Mouse (Mus musculus) limb, embryonic 13.5 days (tissue): Measurements from ENCODE around the gene Olfr1480. TPM values are rescaled to one million over a fixed set of nuclear protein-coding genes. Genes with fewer than 3 reads are reported as not detected.

Source experiments
- ATAC-seq: fragments of 200-750 bp; cut with Nextera tagmentation; 2 replicates; pipeline ENCODE4 v1.8.0; 2017; ENCODE audit warnings: low read depth, moderate number of reproducible peaks, moderate TSS enrichment; ENCODE audit not compliant: low FRiP score
- H3K27ac ChIP-seq: fragments of 300-500 bp; sonication (generic); 2 replicates; pipeline ENCODE4 v1.5.1; 2015; ENCODE audit warnings: inconsistent platforms, mild to moderate bottlenecking, moderate library complexity
- H3K27me3 ChIP-seq: fragments of 300-500 bp; sonication (generic); 2 replicates; pipeline ENCODE4 v1.6.1; 2015; ENCODE audit warnings: mild to moderate bottlenecking, inconsistent platforms
- H3K36me3 ChIP-seq: fragments of 300-500 bp; sonication (generic); 2 replicates; pipeline ENCODE4 v1.6.1; 2015; ENCODE audit warnings: inconsistent platforms, mild to moderate bottlenecking, moderate library complexity
- H3K4me1 ChIP-seq: fragments of 300-500 bp; sonication (generic); 2 replicates; pipeline ENCODE4 v1.6.1; 2015; ENCODE audit warnings: inconsistent platforms
- H3K4me2 ChIP-seq: fragments of 300-500 bp; sonication (generic); replicated peaks from 2 replicates; pipeline ENCODE4 v1.6.1; 2015; ENCODE audit warnings: inconsistent platforms, mild to moderate bottlenecking, moderate library complexity
- H3K4me3 ChIP-seq: fragments of 300-500 bp; sonication (generic); 2 replicates; pipeline ENCODE4 v1.5.1; 2015; ENCODE audit warnings: moderate library complexity, mild to moderate bottlenecking, inconsistent platforms
- H3K9ac ChIP-seq: fragments of 300-500 bp; sonication (generic); 2 replicates; pipeline ENCODE4 v1.6.1; 2015; ENCODE audit warnings: mild to moderate bottlenecking, inconsistent platforms
- H3K9me3 ChIP-seq: fragments of 300-500 bp; sonication (generic); 2 replicates; pipeline ENCODE4 v1.6.1; 2016; ENCODE audit warnings: inconsistent platforms
- WGBS: fragments of 180-500 bp; shearing (Covaris S2); methylation state at CpG from one replicate; pipeline ENCODE4 v1.1.7; 2015; 5-methylcytosine and 5-hydroxymethylcytosine counted together
- polyA plus RNA-seq: library from polyadenylated mRNA; unstranded; fragments of >200 nt; fragmentation: Nextera tagmentation; extraction: Ambion mirVana; gene quantifications from 2 replicates; pipeline ENCODE4 v1.2.1, GENCODE M21; 2015

The Olfr1480 gene
- not detected in 2 replicates for polyA plus RNA-seq

- Histone ChIP-seq H3K27me3 (no peaks in the 10 kb centered on the region), H3K4me2 (no peak within 1 kb of the TSS), H3K9me3 (peaks cover 9% of the 10 kb centered on the region; the same call in 1 of the 2 replicates), H3K27ac (no peak within 1 kb of the TSS), H3K9ac (no peak within 1 kb of the TSS), H3K36me3 (no peaks in the 10 kb centered on the region), H3K4me3 (no peak within 1 kb of the TSS), H3K4me1 (no peaks in the 10 kb centered on the region)
- no peak for ATAC-seq
- 92% methylated on average over 2 of the region's 2 CpGs for WGBS
Observed at GRCm38 (mm10) chr19:13527613-13528012, at the start of gene Olfr1480. TSS of gene Olfr1480 (plus strand) at chr19:13527913.

GRCm38 (mm10) chr19:13480096-13480495, 47.6 kb upstream of the Olfr1480 start, which contains the start of gene Olfr1475:
TSS of gene Olfr1475 (minus strand) at chr19:13480196.
- H3K27ac ChIP-seq = no peak within 1 kb of the TSS
- H3K36me3 ChIP-seq = no peaks in the 10 kb centered on the region

GRCm38 (mm10) chr19:13500246-13500645, 27.5 kb upstream of the Olfr1480 start, which contains the start of gene Olfr1477:
TSS of gene Olfr1477 (plus strand) at chr19:13500546.
- H3K27ac ChIP-seq = no peak within 1 kb of the TSS
- no peak within 1 kb of the TSS for H3K4me3 ChIP-seq
- no peaks in the 10 kb centered on the region for H3K27me3 ChIP-seq
- no peak within 1 kb of the TSS for H3K4me2 ChIP-seq
- H3K9me3 ChIP-seq = 0 out of 2 replicates have a peak, but pooled peaks cover 6% of the 10 kb centered on the region
- no peak for ATAC-seq
- H3K9ac ChIP-seq = no peak within 1 kb of the TSS
- WGBS = 74% methylated on average over 3 of the region's 3 CpGs
- no peaks in the 10 kb centered on the region for H3K36me3 ChIP-seq
- H3K4me1 ChIP-seq = no peaks in the 10 kb centered on the region

More at GRCm38 (mm10) chr19:13480096-13480495, 47.6 kb upstream of the Olfr1480 start, which contains the start of gene Olfr1475:
- no peak within 1 kb of the TSS for H3K4me3 ChIP-seq
- H3K9ac ChIP-seq = no peak within 1 kb of the TSS
- no peaks in the 10 kb centered on the region for H3K4me1 ChIP-seq
- no peak for ATAC-seq
- H3K9me3 ChIP-seq = no peaks in the 10 kb centered on the region
- no peak within 1 kb of the TSS for H3K4me2 ChIP-seq
- H3K27me3 ChIP-seq = no peaks in the 10 kb centered on the region

Other genes with a start within 250 kb of the Olfr1480 start
- gene Olfr1465, start 212.4 kb upstream of the Olfr1480 start, polyA plus RNA-seq = not detected in 2 replicates
- not detected in 2 replicates for gene Olfr1466, start 189.1 kb upstream of the Olfr1480 start, polyA plus RNA-seq
- gene Olfr1467, start 165.7 kb upstream of the Olfr1480 start, polyA plus RNA-seq = not detected in 2 replicates
- not detected in 2 replicates for gene Olfr1469, start 120.1 kb upstream of the Olfr1480 start, polyA plus RNA-seq
- not detected in 2 replicates for gene Olfr1471, start 84.5 kb upstream of the Olfr1480 start, polyA plus RNA-seq
- not detected in 2 replicates for gene Olfr1472, start 71.8 kb upstream of the Olfr1480 start, polyA plus RNA-seq
- not detected in 2 replicates for gene Olfr1474, start 58.3 kb upstream of the Olfr1480 start, polyA plus RNA-seq
- not detected in 2 replicates for gene Olfr1475, start 47.7 kb upstream of the Olfr1480 start, polyA plus RNA-seq
- gene Olfr1477, start 27.4 kb upstream of the Olfr1480 start, polyA plus RNA-seq = not detected in 2 replicates
- gene Olfr1484, start 55.6 kb downstream of the Olfr1480 start, polyA plus RNA-seq = not detected in 2 replicates
- gene Olfr1487, start 89.5 kb downstream of the Olfr1480 start, polyA plus RNA-seq = not detected in 2 replicates
- not detected in 2 replicates for gene Olfr1489, start 103.7 kb downstream of the Olfr1480 start, polyA plus RNA-seq
- not detected in 2 replicates for gene Olfr1490, start 123.2 kb downstream of the Olfr1480 start, polyA plus RNA-seq
- gene Olfr1491, start 169.4 kb downstream of the Olfr1480 start, polyA plus RNA-seq = not detected in 2 replicates
- gene Olfr1493-ps1, start 195.4 kb downstream of the Olfr1480 start, polyA plus RNA-seq = not detected in 2 replicates
- gene Olfr1494, start 211.8 kb downstream of the Olfr1480 start, polyA plus RNA-seq = not detected in 2 replicates
- gene Olfr1495, start 236.7 kb downstream of the Olfr1480 start, polyA plus RNA-seq = not detected in 2 replicates
- gene Olfr1496, start 250.0 kb downstream of the Olfr1480 start, polyA plus RNA-seq = not detected in 2 replicates